In genomic region chr13:53219889-53220288, GRCm38 (mm10) we compare ENCODE assay signal across 24 mouse cellular contexts.
A peak's percentile ranks its signal among the peaks of the same experiment; 100 is the strongest.
DNase-seq lines count a peak whose midpoint lies in the region; ATAC-seq and TF ChIP-seq lines count a peak whose summit lies in the region.
"Had no signal": no experiment of that assay in that cellular context is flagged by ENCODE, and none has a peak within 500 bp of the region (broad histone marks: within the 10 kb centered on the region; RNA-seq: fewer than 3 reads in every experiment).

No protein-coding gene starts in this region.

- H3K4me1 ChIP-seq in intestine, postnatal 0 days (replicated peaks; ENCODE audit: control insufficient read depth, insufficient read depth, low read length): peaks cover 2% of the 10 kb centered on the region; the same call in 1 of the 2 replicates

- no peaks in the 10 kb centered on the region for H3K36me3 ChIP-seq in intestine, postnatal 0 days (ENCODE audit: control insufficient read depth, insufficient read depth)
- H3K36me3 ChIP-seq: G1E had no signal

- H3K9me3 ChIP-seq in intestine, postnatal 0 days (ENCODE audit: control insufficient read depth): no peaks in the 10 kb centered on the region

- TF ChIP-seq CTCF in intestine, postnatal 0 days (IDR thresholded peaks at IDR 0.05; ENCODE audit: low read depth): no peak

- H3K4me3 ChIP-seq in intestine, postnatal 0 days (ENCODE audit: low read depth, low read length): no peak overlapping the region

- peak; percentile 53 for DNase-seq in R1 (ENCODE audit: low read depth, low spot score)
- peak; percentile 31 for DNase-seq in WW6 (ENCODE audit: low read depth, low spot score)
- DNase-seq in ZHBTc4 (ENCODE audit: low read depth, low spot score): peak; percentile 60
- DNase-seq in heart, postnatal 36 days: no peak
- DNase-seq: adrenal gland, adult 2 months; adrenal gland, adult 8-10 months; adrenal gland, postnatal 10 days; adrenal gland, postnatal 14 days; adrenal gland, postnatal 25 days; adrenal gland, postnatal 36 days; B cell, adult 2 months; cerebellum, adult 11 months; cerebellum, adult 11-12 months; cerebellum, adult 18-20 months; cerebellum, adult 2 months; cerebellum, adult 8-10 months; cerebellum, adult 9-10 months had no signal

- 94% methylated on average over 10 of the region's 10 CpGs for WGBS in intestine, postnatal 0 days

- no peak overlapping the region for H3K9ac ChIP-seq in intestine, postnatal 0 days (ENCODE audit: low read depth, low read length)

- no peaks in the 10 kb centered on the region for H3K27me3 ChIP-seq in intestine, postnatal 0 days (replicated peaks; ENCODE audit: control insufficient read depth, insufficient read depth, low read length)
- H3K27me3 ChIP-seq: CH12.LX had no signal

- H3K4me2 ChIP-seq in intestine, postnatal 0 days (replicated peaks; ENCODE audit: low read depth): no peak overlapping the region

- no peak for ATAC-seq in intestine, postnatal 0 days
- no peak for ATAC-seq in erythroblast, adult 5-6 weeks (replicated peaks; ENCODE audit: low FRiP score, poor library complexity, severe bottlenecking)
- ATAC-seq: activated CD4-positive, CD25-positive, alpha-beta regulatory T cell, adult 4 months; CD4-positive, CD25-positive, alpha-beta regulatory T cell, adult 4 months; Patski had no signal

- H3K27ac ChIP-seq in intestine, postnatal 0 days (ENCODE audit: low read depth, low read length): no peak overlapping the region

- intact Hi-C loops in heart, postnatal 36 days (cut with DNase I): no loop called here

Comparison
In these comparisons a context has a peak if more than half of its experiments do, and no peak if none do; other contexts are left out.
1. DNase-seq: peak in R1 (single experiment), WW6 (single experiment) and ZHBTc4 (single experiment); none in heart, postnatal 36 days (0 of 2).